Mouse (Mus musculus) embryonic facial prominence, embryonic 12.5 days (tissue): ENCODE measurements around the gene Tmem178b. TPM values are rescaled to one million over a fixed set of nuclear protein-coding genes. Genes with fewer than 3 reads are reported as not detected.

Experiments used
- ATAC-seq: fragments of 200-750 bp; cut with Nextera tagmentation; 2 replicates; pipeline ENCODE4 v1.8.0; 2017; ENCODE audit not compliant: insufficient number of reproducible peaks, insufficient read depth, low FRiP score, low TSS enrichment
- H3K27ac ChIP-seq: fragments of 300-500 bp; sonication (generic); 2 replicates; pipeline ENCODE4 v1.5.1; 2016; ENCODE audit warnings: mild to moderate bottlenecking
- H3K27me3 ChIP-seq: fragments of 300-500 bp; sonication (generic); 2 replicates; pipeline ENCODE4 v1.6.1; 2016; ENCODE audit warnings: mild to moderate bottlenecking, moderate library complexity
- H3K36me3 ChIP-seq: fragments of 300-500 bp; sonication (generic); 2 replicates; pipeline ENCODE4 v1.6.1; 2016; ENCODE audit warnings: mild to moderate bottlenecking
- H3K4me1 ChIP-seq: fragments of 300-500 bp; sonication (generic); 2 replicates; pipeline ENCODE4 v1.6.1; 2016
- H3K4me2 ChIP-seq: fragments of 300-500 bp; sonication (generic); replicated peaks from 2 replicates; pipeline ENCODE4 v1.6.1; 2016; ENCODE audit warnings: mild to moderate bottlenecking, moderate library complexity
- H3K4me3 ChIP-seq: fragments of 300-500 bp; sonication (generic); 2 replicates; pipeline ENCODE4 v1.5.1; 2016; ENCODE audit warnings: mild to moderate bottlenecking
- H3K9ac ChIP-seq: fragments of 300-500 bp; sonication (generic); 2 replicates; pipeline ENCODE4 v1.6.1; 2016; ENCODE audit warnings: mild to moderate bottlenecking, moderate library complexity
- H3K9me3 ChIP-seq: fragments of 300-500 bp; sonication (generic); 2 replicates; pipeline ENCODE4 v1.6.1; 2016; ENCODE audit warnings: mild to moderate bottlenecking, moderate library complexity
- WGBS: fragments of 180-500 bp; shearing (Covaris S2); methylation state at CpG from one replicate; pipeline ENCODE4 v1.1.7; 2016; 5-methylcytosine and 5-hydroxymethylcytosine counted together
- polyA plus RNA-seq: library from polyadenylated mRNA; unstranded; fragments of >200 nt; fragmentation: Nextera tagmentation; extraction: Ambion mirVana; gene quantifications from 2 replicates; pipeline ENCODE4 v1.2.1, GENCODE M21; 2016

Tmem178b gene
- polyA plus RNA-seq, 1 experiment from 2014 or later = 2.2 TPM

- H3K4me2 ChIP-seq = no peak overlapping the region
- no peaks in the 10 kb centered on the region for H3K9me3 ChIP-seq
- no peak overlapping the region for H3K4me3 ChIP-seq
- H3K9ac ChIP-seq = no peak overlapping the region
- no peaks in the 10 kb centered on the region for H3K36me3 ChIP-seq
- no peak for ATAC-seq
- no peaks in the 10 kb centered on the region for H3K4me1 ChIP-seq
- H3K27ac ChIP-seq = no peak overlapping the region
- no peaks in the 10 kb centered on the region for H3K27me3 ChIP-seq
Measured at GRCm38 (mm10) chr6:40032901-40033300, 159.8 kb downstream of the Tmem178b start.

GRCm38 (mm10) chr6:40033935-40034334 is 160.9 kb downstream of the Tmem178b start:
- Histone ChIP-seq H3K4me2 (no peak overlapping the region), H3K27ac (no peak overlapping the region), H3K36me3 (no peaks in the 10 kb centered on the region), H3K4me3 (no peak overlapping the region), H3K9ac (no peak overlapping the region), H3K27me3 (no peaks in the 10 kb centered on the region), H3K4me1 (no peaks in the 10 kb centered on the region), H3K9me3 (no peaks in the 10 kb centered on the region)
- 88% methylated on average over 3 of the region's 3 CpGs for WGBS
- ATAC-seq = no peak

- Histone ChIP-seq H3K27me3 (no peaks in the 10 kb centered on the region), H3K9me3 (no peaks in the 10 kb centered on the region), H3K4me3 (no peak overlapping the region), H3K4me1 (no peaks in the 10 kb centered on the region), H3K4me2 (no peak overlapping the region), H3K36me3 (no peaks in the 10 kb centered on the region), H3K9ac (no peak overlapping the region), H3K27ac (no peak overlapping the region)
- 40% methylated on average over 11 of the region's 11 CpGs for WGBS
- ATAC-seq = no peak
Measured at GRCm38 (mm10) chr6:40048969-40049908, 176.2 kb downstream of the Tmem178b start.

GRCm38 (mm10) chr6:40049909-40050484 is 176.9 kb downstream of the Tmem178b start:
- no peak overlapping the region for H3K9ac ChIP-seq
- no peak overlapping the region for H3K4me2 ChIP-seq
- H3K9me3 ChIP-seq = no peaks in the 10 kb centered on the region
- H3K36me3 ChIP-seq = no peaks in the 10 kb centered on the region
- H3K27ac ChIP-seq = no peak overlapping the region
- no peaks in the 10 kb centered on the region for H3K4me1 ChIP-seq
- H3K4me3 ChIP-seq = no peak overlapping the region
- no peak for ATAC-seq
- WGBS = 74% methylated on average over 5 of the region's 6 CpGs
- H3K27me3 ChIP-seq = no peaks in the 10 kb centered on the region

- no peaks in the 10 kb centered on the region for H3K27me3 ChIP-seq
- H3K9me3 ChIP-seq = no peaks in the 10 kb centered on the region
- H3K4me1 ChIP-seq = no peaks in the 10 kb centered on the region
- H3K27ac ChIP-seq = no peak overlapping the region
- no peaks in the 10 kb centered on the region for H3K36me3 ChIP-seq
- no peak for ATAC-seq
- WGBS = 88% methylated on average over 2 of the region's 2 CpGs
- H3K4me3 ChIP-seq = no peak overlapping the region
- no peak overlapping the region for H3K9ac ChIP-seq
- no peak overlapping the region for H3K4me2 ChIP-seq
Measured at GRCm38 (mm10) chr6:40051698-40052097, 178.6 kb downstream of the Tmem178b start.

- Histone ChIP-seq H3K27ac (no peak overlapping the region), H3K4me3 (no peak overlapping the region), H3K9me3 (no peaks in the 10 kb centered on the region), H3K36me3 (no peaks in the 10 kb centered on the region), H3K4me2 (no peak overlapping the region), H3K27me3 (no peaks in the 10 kb centered on the region), H3K4me1 (no peaks in the 10 kb centered on the region), H3K9ac (no peak overlapping the region)
- WGBS = 83% methylated on average over 1 of the region's 1 CpGs
- ATAC-seq = no peak
Measured at GRCm38 (mm10) chr6:40052593-40052992, 179.5 kb downstream of the Tmem178b start.

GRCm38 (mm10) chr6:40059466-40059865 is 186.4 kb downstream of the Tmem178b start:
- no peak for ATAC-seq
- Histone ChIP-seq H3K4me3 (no peak overlapping the region), H3K27me3 (no peaks in the 10 kb centered on the region), H3K27ac (no peak overlapping the region), H3K4me2 (no peak overlapping the region), H3K9ac (no peak overlapping the region), H3K9me3 (no peaks in the 10 kb centered on the region), H3K4me1 (no peaks in the 10 kb centered on the region), H3K36me3 (no peaks in the 10 kb centered on the region)
- 77% methylated on average over 3 of the region's 3 CpGs for WGBS

- Histone ChIP-seq H3K4me2 (no peak overlapping the region), H3K9me3 (no peaks in the 10 kb centered on the region), H3K4me3 (no peak overlapping the region), H3K27ac (no peak overlapping the region), H3K9ac (no peak overlapping the region), H3K27me3 (no peaks in the 10 kb centered on the region), H3K36me3 (no peaks in the 10 kb centered on the region), H3K4me1 (no peaks in the 10 kb centered on the region)
- ATAC-seq = no peak
- WGBS = 55% methylated on average over 5 of the region's 5 CpGs
Measured at GRCm38 (mm10) chr6:40061327-40062189, 188.5 kb downstream of the Tmem178b start.

GRCm38 (mm10) chr6:40062190-40062501 is 189.1 kb downstream of the Tmem178b start:
- ATAC-seq = no peak
- no peaks in the 10 kb centered on the region for H3K4me1 ChIP-seq
- 86% methylated on average over 7 of the region's 7 CpGs for WGBS
- no peaks in the 10 kb centered on the region for H3K9me3 ChIP-seq
- H3K27ac ChIP-seq = no peak overlapping the region
- H3K4me2 ChIP-seq = no peak overlapping the region
- H3K9ac ChIP-seq = no peak overlapping the region
- H3K36me3 ChIP-seq = no peaks in the 10 kb centered on the region
- no peaks in the 10 kb centered on the region for H3K27me3 ChIP-seq
- no peak overlapping the region for H3K4me3 ChIP-seq

GRCm38 (mm10) chr6:40063438-40063837 is 190.4 kb downstream of the Tmem178b start:
- no peak overlapping the region for H3K9ac ChIP-seq
- WGBS = 87% methylated on average over 1 of the region's 1 CpGs
- ATAC-seq = no peak

GRCm38 (mm10) chr6:40063899-40064298 is 190.8 kb downstream of the Tmem178b start:
- no peaks in the 10 kb centered on the region for H3K36me3 ChIP-seq
- no peak overlapping the region for H3K9ac ChIP-seq
- no peaks in the 10 kb centered on the region for H3K27me3 ChIP-seq
- no peak overlapping the region for H3K4me2 ChIP-seq
- H3K9me3 ChIP-seq = no peaks in the 10 kb centered on the region
- ATAC-seq = no peak
- no peak overlapping the region for H3K4me3 ChIP-seq
- 55% methylated on average over 1 of the region's 1 CpGs for WGBS
- no peak overlapping the region for H3K27ac ChIP-seq
- no peaks in the 10 kb centered on the region for H3K4me1 ChIP-seq

More at GRCm38 (mm10) chr6:40063438-40063837, 190.4 kb downstream of the Tmem178b start:
- Histone ChIP-seq H3K4me2 (no peak overlapping the region), H3K9me3 (no peaks in the 10 kb centered on the region), H3K27me3 (no peaks in the 10 kb centered on the region), H3K4me1 (no peaks in the 10 kb centered on the region), H3K4me3 (no peak overlapping the region), H3K27ac (no peak overlapping the region), H3K36me3 (no peaks in the 10 kb centered on the region)
